Mouse (Mus musculus): Measurements from ENCODE around the gene Stx6.

GRCm38 (mm10) chr1:155149403-155149802 is 9.1 kb upstream of the Stx6 start:
- TF ChIP-seq CTCF (IDR thresholded peaks at IDR 0.05; ENCODE audit: insufficient read depth, low read length) (no peak), POLR2A (IDR thresholded peaks at IDR 0.05; ENCODE audit: borderline replicate concordance, extremely low read depth, low read depth, low read length) (no peak)
